Mouse (Mus musculus) small intestine, adult 2 months (tissue): ENCODE data around the gene Ankrd61.

Source experiments
- CTCF ChIP-seq: fragments of 200-500 bp; IDR thresholded peaks from 2 replicates; pipeline ENCODE4 v1.5.1; 2012; ENCODE audit warnings: low read depth, mild to moderate bottlenecking, control low read depth, inconsistent platforms, low read length, moderate library complexity, mixed read lengths; ENCODE audit not compliant: insufficient replicate concordance, insufficient read length; ENCODE audit errors: extremely low read depth
- POLR2A ChIP-seq: fragments of 200-500 bp; IDR thresholded peaks from 2 replicates; pipeline ENCODE4 v1.6.1; 2012; ENCODE audit warnings: low read depth, mild to moderate bottlenecking, control low read depth, inconsistent platforms, low read length, moderate library complexity

DNA sequence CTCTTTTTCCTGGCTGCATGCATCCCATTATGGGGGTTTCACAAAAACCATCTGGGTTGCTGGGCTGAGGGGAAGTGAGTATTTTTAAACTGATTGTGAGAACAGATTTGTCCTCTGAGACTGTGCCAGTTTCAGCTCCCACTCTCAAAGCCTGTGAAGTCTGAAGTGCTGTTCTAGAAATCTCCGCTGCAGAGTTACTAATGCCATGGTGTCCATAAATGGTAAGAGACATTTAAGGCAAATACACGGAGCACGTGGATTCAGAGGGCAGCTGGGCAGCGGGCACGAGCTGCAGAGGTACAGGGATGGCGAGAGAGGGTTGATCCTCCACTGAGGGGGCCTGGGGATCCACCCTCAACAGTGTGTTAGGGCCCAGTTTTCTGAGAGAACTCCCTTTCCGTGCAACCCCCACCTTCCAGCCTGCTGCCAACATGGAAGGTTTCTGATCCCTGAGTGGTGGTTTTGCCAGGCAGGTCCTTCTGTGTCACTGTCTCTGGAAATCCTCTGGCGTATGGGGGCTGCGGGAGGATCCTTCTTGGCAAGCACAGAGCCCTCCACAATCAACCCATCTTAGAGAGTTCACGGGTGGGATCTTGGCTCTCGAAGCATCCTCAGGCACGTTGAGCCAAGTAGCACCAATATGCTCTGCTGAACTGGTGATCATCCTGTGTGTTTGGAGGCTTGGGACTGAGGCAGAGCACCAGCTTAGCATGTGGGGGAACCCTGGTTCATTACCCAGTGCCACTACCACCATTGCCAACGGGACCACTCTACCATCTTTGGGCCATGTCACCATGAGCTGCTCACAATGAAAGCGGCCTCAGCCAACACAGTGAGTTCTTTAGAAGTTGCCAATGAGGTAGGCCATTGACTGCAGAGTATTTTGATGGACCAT lies 46.0 kb upstream of the Ankrd61 start:
- TF ChIP-seq CTCF (no peak), POLR2A (no peak)
